Mouse (Mus musculus): ENCODE measurements around the gene Acin1.

DNA sequence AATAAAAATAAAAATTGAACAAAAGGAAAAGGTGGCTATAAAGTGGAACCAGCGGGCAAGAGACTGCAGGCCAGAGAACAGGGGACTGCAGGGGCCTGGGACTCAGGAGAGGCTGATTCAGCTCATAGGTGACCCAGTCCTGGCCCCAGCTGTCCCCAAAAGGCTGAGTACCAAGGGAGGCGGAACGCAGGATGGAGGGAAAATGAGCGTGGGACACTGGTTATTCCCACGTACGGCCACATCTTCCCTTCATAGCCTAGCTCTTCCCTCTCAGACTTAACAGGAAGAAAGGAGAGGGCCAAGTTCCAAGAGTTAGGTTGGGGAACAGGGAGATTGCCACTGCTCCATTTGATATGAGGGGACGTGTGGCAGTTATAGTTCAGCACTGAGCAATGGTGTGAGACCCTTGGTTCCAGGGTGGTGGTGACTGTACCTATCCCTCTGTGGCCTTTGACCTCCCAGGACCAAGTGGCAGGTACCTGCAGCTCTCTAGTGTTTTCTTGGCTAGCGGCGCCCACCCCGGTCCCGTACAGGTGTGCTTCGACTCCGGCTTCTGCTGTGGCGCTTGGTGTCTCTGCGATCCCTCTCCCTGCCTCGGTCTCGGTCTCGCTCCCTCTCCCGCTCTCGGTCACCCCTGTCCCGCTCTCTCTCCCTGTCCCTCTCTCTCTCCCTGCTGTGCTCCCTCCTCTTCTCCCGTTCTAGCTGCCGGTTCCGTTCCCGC is 44.3 kb downstream of the Acin1 start:
- TF ChIP-seq TCF12 (IDR thresholded peaks at IDR 0.05; ENCODE audit: insufficient read depth, poor library complexity, severe bottlenecking) (no peak), USF1 (IDR thresholded peaks at IDR 0.05; ENCODE audit: low read depth) (no peak)

All from myocyte (in vitro differentiated cells).